Mouse (Mus musculus) myocyte (in vitro differentiated cells): ENCODE data around the gene Cwc25. TPM values are rescaled to one million over a fixed set of nuclear protein-coding genes. Genes with fewer than 3 reads are reported as not detected.
"Not testable (repeated sequence)": the region's sequence is repeated elsewhere in the genome, so short reads cannot be mapped to it uniquely, and the experiment has no call there.

ENCODE experiments used
- H3K27me3 ChIP-seq: one replicate; pipeline ENCODE4 v1.6.1; 2011; ENCODE audit not compliant: control insufficient read depth, insufficient read depth, insufficient read length
- H3K36me3 ChIP-seq: one replicate; pipeline ENCODE4 v1.6.1; 2011; ENCODE audit not compliant: control insufficient read depth, insufficient read depth
- H3K4me2 ChIP-seq: one replicate; pipeline ENCODE4 v1.6.1; 2011; ENCODE audit warnings: low read depth, control low read depth
- H3K4me3 ChIP-seq: one replicate; pipeline ENCODE4 v1.5.1; 2011; ENCODE audit warnings: mild to moderate bottlenecking, control low read depth, moderate library complexity
- H3K79me2 ChIP-seq: one replicate; pipeline ENCODE4 v1.6.1; 2011; ENCODE audit not compliant: control insufficient read depth, insufficient read depth
- H3ac ChIP-seq: one replicate; pipeline ENCODE4 v1.6.1; 2011; ENCODE audit not compliant: control insufficient read depth, insufficient read length
- CEBPB ChIP-seq: IDR thresholded peaks from 2 replicates; pipeline ENCODE4 v1.6.1; 2011; ENCODE audit warnings: mild to moderate bottlenecking, moderate library complexity; ENCODE audit not compliant: poor library complexity, insufficient read depth, severe bottlenecking
- E2F4 ChIP-seq: IDR thresholded peaks from one replicate; pipeline ENCODE4 v1.6.1; 2011; ENCODE audit warnings: mild to moderate bottlenecking, control low read depth, moderate library complexity; ENCODE audit not compliant: insufficient read depth
- MAX ChIP-seq: IDR thresholded peaks from one replicate; pipeline ENCODE4 v1.6.1; 2011; ENCODE audit warnings: low read depth, mild to moderate bottlenecking, control low read depth
- MYOD1 ChIP-seq, 3 experiments: IDR thresholded peaks; one replicate each; pipeline ENCODE4 v1.6.1; 2011; ENCODE audit warnings: control low read depth in 2 of 3, low read depth in 2 of 3, mild to moderate bottlenecking in 2 of 3, moderate library complexity in 1 of 3; ENCODE audit not compliant: insufficient read length in 2 of 3, control insufficient read depth in 1 of 3
- MYOG ChIP-seq, 3 experiments: IDR thresholded peaks; one replicate each; pipeline ENCODE4 v1.6.1; 2011; ENCODE audit warnings: control low read depth in 2 of 3, low read depth in 2 of 3, mild to moderate bottlenecking in 2 of 3; ENCODE audit not compliant: insufficient read length in 2 of 3, control insufficient read depth in 1 of 3, insufficient read depth in 1 of 3
- POLR2A ChIP-seq: IDR thresholded peaks from one replicate; pipeline ENCODE4 v1.6.1; 2011; ENCODE audit warnings: low read depth, mild to moderate bottlenecking, control low read depth, moderate library complexity; ENCODE audit not compliant: insufficient read length
- POLR2AphosphoS2 ChIP-seq: IDR thresholded peaks from one replicate; pipeline ENCODE4 v1.6.1; 2011; ENCODE audit warnings: low read depth, control low read depth; ENCODE audit not compliant: insufficient read length
- REST ChIP-seq: IDR thresholded peaks from one replicate; pipeline ENCODE4 v1.6.1; 2011; ENCODE audit warnings: mild to moderate bottlenecking, control low read depth, moderate library complexity; ENCODE audit not compliant: insufficient read depth, insufficient read length
- SRF ChIP-seq: IDR thresholded peaks from one replicate; pipeline ENCODE4 v1.6.1; 2011; ENCODE audit warnings: low read depth; ENCODE audit not compliant: control insufficient read depth, insufficient read length
- TCF12 ChIP-seq: IDR thresholded peaks from one replicate; pipeline ENCODE4 v1.6.1; 2011; ENCODE audit warnings: mild to moderate bottlenecking, control low read depth; ENCODE audit not compliant: poor library complexity, insufficient read depth, severe bottlenecking
- TCF3 ChIP-seq: IDR thresholded peaks from one replicate; pipeline ENCODE4 v1.6.1; 2011; ENCODE audit warnings: low read depth, control low read depth; ENCODE audit not compliant: insufficient read length
- USF1 ChIP-seq: IDR thresholded peaks from one replicate; pipeline ENCODE4 v1.6.1; 2011; ENCODE audit warnings: low read depth, mild to moderate bottlenecking, control low read depth, moderate library complexity
- polyA plus RNA-seq: library from polyadenylated mRNA; unstranded; fragments of >200 nt; fragmentation: generic; extraction: Trizol; gene quantifications from one replicate; pipeline ENCODE4 v1.2.1, GENCODE M21; 2012; ENCODE audit warnings: missing spikeins

Gene Cwc25
- polyA plus RNA-seq, 1 experiment = 8.9 TPM

GRCm38 (mm10) chr11:97740190-97740589 is 26.2 kb downstream of the Cwc25 start:
- H3K4me2 ChIP-seq = no peak overlapping the region
- H3K79me2 ChIP-seq = peaks cover 82% of the 10 kb centered on the region
- no peak overlapping the region for H3K4me3 ChIP-seq
- H3K36me3 ChIP-seq = no peaks in the 10 kb centered on the region
- TF ChIP-seq POLR2A = no peak
- TF ChIP-seq REST = no peak
- no peak overlapping the region for H3ac ChIP-seq
- no peaks in the 10 kb centered on the region for H3K27me3 ChIP-seq

- Histone ChIP-seq H3K4me3 (no peak overlapping the region), H3K36me3 (no peaks in the 10 kb centered on the region), H3K79me2 (peaks cover 84% of the 10 kb centered on the region), H3ac (no peak overlapping the region), H3K4me2 (no peak overlapping the region), H3K27me3 (no peaks in the 10 kb centered on the region)
- TF ChIP-seq REST (no peak), MAX (no peak), MYOD1 (IDR thresholded peaks at IDR 0.05; ENCODE audit: control insufficient read depth in 1 of 3, insufficient read length in 2 of 3, low read depth in 2 of 3) (no peak)
Measured at GRCm38 (mm10) chr11:97739155-97739554, 27.2 kb downstream of the Cwc25 start.

GRCm38 (mm10) chr11:97738703-97739102 is 27.7 kb downstream of the Cwc25 start:
- Histone ChIP-seq H3K36me3 (no peaks in the 10 kb centered on the region), H3K27me3 (no peaks in the 10 kb centered on the region), H3K4me2 (no peak overlapping the region), H3K79me2 (peaks cover 84% of the 10 kb centered on the region), H3K4me3 (no peak overlapping the region), H3ac (no peak overlapping the region)
- no peak for TF ChIP-seq MYOG (IDR thresholded peaks at IDR 0.05; ENCODE audit: control insufficient read depth in 1 of 3, insufficient read depth in 1 of 3, insufficient read length in 2 of 3, low read depth in 2 of 3)
- TF ChIP-seq TCF12 = no peak
- TF ChIP-seq MAX = no peak
- no peak for TF ChIP-seq POLR2A
- no peak for TF ChIP-seq MYOD1 (IDR thresholded peaks at IDR 0.05; ENCODE audit: control insufficient read depth in 1 of 3, insufficient read length in 2 of 3, low read depth in 2 of 3)
- TF ChIP-seq CEBPB = no peak
- no peak for TF ChIP-seq SRF
- no peak for TF ChIP-seq USF1

GRCm38 (mm10) chr11:97737600-97737999 is 28.8 kb downstream of the Cwc25 start:
- peak overlapping the region; percentile 50 for H3K4me2 ChIP-seq
- H3K79me2 ChIP-seq = peaks cover 79% of the 10 kb centered on the region
- H3ac ChIP-seq = no peak overlapping the region
- H3K27me3 ChIP-seq = no peaks in the 10 kb centered on the region
- H3K36me3 ChIP-seq = no peaks in the 10 kb centered on the region
- TF ChIP-seq E2F4 (no peak), SRF (no peak), CEBPB (no peak), POLR2AphosphoS2 (no peak), MYOG (IDR thresholded peaks at IDR 0.05; ENCODE audit: control insufficient read depth in 1 of 3, insufficient read depth in 1 of 3, insufficient read length in 2 of 3, low read depth in 2 of 3) (no peak), TCF3 (no peak), USF1 (no peak), POLR2A (no peak), MAX (no peak)
- no peak overlapping the region for H3K4me3 ChIP-seq

- Histone ChIP-seq H3K36me3 (no peaks in the 10 kb centered on the region), H3K4me2 (peak overlapping the region; percentile 50), H3K4me3 (no peak overlapping the region), H3K27me3 (no peaks in the 10 kb centered on the region), H3K79me2 (peaks cover 70% of the 10 kb centered on the region), H3ac (no peak overlapping the region)
- TF ChIP-seq TCF3 (no peak), MYOD1 (IDR thresholded peaks at IDR 0.05; ENCODE audit: control insufficient read depth in 1 of 3, insufficient read length in 2 of 3, low read depth in 2 of 3) (peak in 1 of 3 experiments; percentile 64)
Measured at GRCm38 (mm10) chr11:97736645-97737044, 29.7 kb downstream of the Cwc25 start.

GRCm38 (mm10) chr11:97734810-97735209 is 31.5 kb downstream of the Cwc25 start:
- not testable (repeated sequence) for H3K4me2 ChIP-seq, H3ac ChIP-seq, H3K4me3 ChIP-seq, H3K27me3 ChIP-seq
- Histone ChIP-seq H3K36me3 (peaks cover 15% of the 10 kb centered on the region), H3K79me2 (peaks cover 52% of the 10 kb centered on the region)
